Mouse (Mus musculus) olfactory bulb, adult 2 months (tissue): ENCODE measurements around the gene Lclat1.

Experiments
- CTCF ChIP-seq: fragments of 200-500 bp; IDR thresholded peaks from 2 replicates; pipeline ENCODE4 v1.5.1; 2012; ENCODE audit warnings: low read depth, mild to moderate bottlenecking, low read length, moderate library complexity; ENCODE audit not compliant: insufficient read depth
- POLR2A ChIP-seq: fragments of 200-500 bp; IDR thresholded peaks from 2 replicates; pipeline ENCODE4 v1.6.1; 2012; ENCODE audit warnings: mild to moderate bottlenecking, low read depth, low read length, moderate library complexity; ENCODE audit not compliant: insufficient read depth

DNA sequence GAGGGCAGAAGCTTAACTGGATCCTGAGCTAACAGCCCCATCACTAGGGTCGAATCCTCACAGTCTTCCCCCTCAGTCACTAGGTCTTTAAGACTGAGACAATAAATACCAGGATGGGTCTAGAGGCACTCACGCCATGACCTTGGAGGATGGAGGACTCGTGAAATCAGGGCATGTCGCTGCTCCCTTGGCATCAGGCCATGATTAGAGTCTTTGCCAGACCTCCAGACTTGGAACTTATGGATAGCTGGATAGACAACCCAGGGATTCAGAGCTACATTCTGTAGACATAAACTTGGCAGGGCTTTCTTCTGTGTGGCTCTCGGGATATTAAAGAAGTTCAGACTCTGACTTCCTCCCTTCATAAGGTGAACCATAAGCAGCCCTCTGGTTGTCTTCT lies 49.5 kb upstream of the Lclat1 start:
- TF ChIP-seq CTCF (no peak), POLR2A (no peak)
